Mouse (Mus musculus) cerebellum, adult 2 months (tissue): ENCODE measurements around the gene Chrnd. TPM values are rescaled to one million over a fixed set of nuclear protein-coding genes. Genes with fewer than 3 reads are reported as not detected.

Experiments
- DNase-seq, 2 experiments: peaks; one replicate each; pipeline ENCODE4 v3.0.0; 2021
- H3K27ac ChIP-seq: fragments of 200-500 bp; 2 replicates; pipeline ENCODE4 v1.5.1; 2012; ENCODE audit warnings: low read length, control low read depth, inconsistent platforms; ENCODE audit not compliant: insufficient read depth
- H3K27me3 ChIP-seq: fragments of 200-500 bp; 2 replicates; pipeline ENCODE4 v1.6.1; 2012; ENCODE audit warnings: inconsistent platforms, mild to moderate bottlenecking, low read length, moderate library complexity; ENCODE audit not compliant: control insufficient read depth, insufficient read depth
- H3K4me1 ChIP-seq: fragments of 200-500 bp; 2 replicates; pipeline ENCODE4 v1.6.1; 2011; ENCODE audit warnings: low read length; ENCODE audit not compliant: control insufficient read depth, insufficient read depth
- H3K4me3 ChIP-seq: fragments of 200-500 bp; replicated peaks from 2 replicates; pipeline ENCODE3; 2011; ENCODE audit warnings: mild to moderate bottlenecking, low read depth, low read length, control low read depth; ENCODE audit not compliant: insufficient read depth
- CTCF ChIP-seq: fragments of 200-500 bp; IDR thresholded peaks from 2 replicates; pipeline ENCODE4 v1.5.1; 2011; ENCODE audit warnings: low read depth, mild to moderate bottlenecking, control low read depth, low read length, moderate library complexity, borderline replicate concordance; ENCODE audit not compliant: insufficient read depth
- POLR2A ChIP-seq: fragments of 200-500 bp; IDR thresholded peaks from 2 replicates; pipeline ENCODE4 v1.6.1; 2011; ENCODE audit warnings: low read length, control low read depth, borderline replicate concordance; ENCODE audit not compliant: insufficient read depth
- WGBS: fragments of 180-500 bp; shearing (Covaris S2); methylation state at CpG from one replicate; pipeline ENCODE4 v1.1.7; 2018; 5-methylcytosine and 5-hydroxymethylcytosine counted together
- polyA plus RNA-seq: library from polyadenylated mRNA; depleted of rRNA; stranded (reverse); fragments of >200 nt; gene quantifications from 2 replicates; pipeline ENCODE4 v1.2.3, GENCODE M21; 2012

Gene Chrnd
- polyA plus RNA-seq, 1 experiment = not detected

DNA sequence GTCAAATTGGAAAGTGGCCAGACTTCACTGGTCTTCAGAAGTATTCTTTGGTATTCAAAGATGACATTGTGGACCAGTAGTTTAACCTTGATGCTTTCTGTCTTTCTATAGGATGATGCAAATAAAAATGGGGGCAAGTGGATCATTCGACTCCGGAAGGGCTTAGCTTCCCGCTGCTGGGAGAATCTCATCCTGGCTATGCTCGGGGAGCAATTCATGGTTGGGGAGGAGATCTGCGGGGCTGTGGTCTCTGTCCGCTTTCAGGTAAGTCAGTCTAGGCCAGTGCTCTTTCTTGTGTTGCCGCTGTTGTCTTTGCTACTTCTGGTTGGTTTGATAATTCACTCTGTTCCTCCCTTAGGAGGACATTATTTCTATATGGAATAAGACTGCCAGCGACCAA is 35.3 kb downstream of the Chrnd start:
- 94% methylated on average over 8 of the region's 8 CpGs for WGBS
- Histone ChIP-seq H3K4me3 (no peak overlapping the region), H3K27me3 (no peaks in the 10 kb centered on the region), H3K27ac (no peak overlapping the region), H3K4me1 (peaks cover 20% of the 10 kb centered on the region)
- DNase-seq = no peak
- TF ChIP-seq POLR2A (no peak), CTCF (no peak)

GRCm38 (mm10) chr1:87226409-87227159 is 36.2 kb downstream of the Chrnd start:
- H3K27ac ChIP-seq = no peak overlapping the region
- peak; percentile 34 to 45 for DNase-seq
- no peak overlapping the region for H3K4me3 ChIP-seq
- 100% methylated on average over 1 of the region's 1 CpGs for WGBS
- H3K4me1 ChIP-seq = peaks cover 20% of the 10 kb centered on the region
- no peaks in the 10 kb centered on the region for H3K27me3 ChIP-seq
- TF ChIP-seq POLR2A (no peak), CTCF (no peak)

DNA sequence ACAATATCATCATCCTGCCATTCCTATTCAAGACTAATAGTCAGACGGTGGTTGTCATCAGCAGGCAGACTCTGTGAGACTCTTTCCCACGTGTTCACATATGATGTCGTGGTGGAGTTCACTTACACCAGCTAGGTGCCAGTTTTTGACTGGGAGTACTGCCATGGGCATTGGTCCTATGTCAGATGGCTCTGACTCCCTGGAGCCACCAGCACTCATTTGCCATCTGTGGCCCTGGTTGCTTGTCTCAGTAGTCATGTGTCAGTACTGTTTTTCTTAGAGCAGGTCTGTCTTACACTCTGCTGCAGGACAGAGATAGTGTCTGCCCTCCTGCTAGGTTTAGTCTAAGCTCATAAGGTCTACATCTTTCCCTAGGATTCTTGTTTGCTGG is 36.7 kb downstream of the Chrnd start:
- Histone ChIP-seq H3K27me3 (no peaks in the 10 kb centered on the region), H3K4me3 (no peak overlapping the region), H3K27ac (peak overlapping the region; percentile 44; the same call in 1 of the 2 replicates), H3K4me1 (peaks cover 20% of the 10 kb centered on the region)
- 15% methylated on average over 3 of the region's 3 CpGs for WGBS
- TF ChIP-seq POLR2A (no peak), CTCF (no peak)
- peak; percentile 88 to 95 for DNase-seq

- H3K27me3 ChIP-seq = no peaks in the 10 kb centered on the region
- no peak overlapping the region for H3K27ac ChIP-seq
- no peak overlapping the region for H3K4me3 ChIP-seq
- 83% methylated on average over 5 of the region's 5 CpGs for WGBS
- no peak for DNase-seq
- TF ChIP-seq POLR2A = no peak
- no peak for TF ChIP-seq CTCF
- peaks cover 20% of the 10 kb centered on the region for H3K4me1 ChIP-seq
Observed at GRCm38 (mm10) chr1:87230606-87231005, 40.2 kb downstream of the Chrnd start.

DNA sequence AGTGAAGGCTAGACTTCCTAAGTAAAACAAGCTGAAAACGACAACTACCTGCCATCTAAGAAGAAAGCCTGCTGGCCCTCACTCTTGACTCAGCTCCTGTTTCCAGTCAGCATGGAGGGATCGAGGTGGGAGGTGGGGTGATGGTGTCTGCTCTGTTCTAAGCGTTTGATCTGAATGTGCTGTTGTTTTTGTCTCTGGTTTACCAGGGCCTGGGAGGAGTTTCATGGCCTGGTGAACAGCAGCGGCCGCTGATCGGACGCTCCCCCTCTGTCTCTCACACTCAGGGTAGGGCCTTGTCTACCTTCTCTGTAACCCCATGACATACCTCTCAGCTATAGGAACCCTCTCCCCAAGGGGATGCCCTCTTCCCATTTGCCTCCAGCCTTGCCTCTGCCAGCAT is 41.8 kb downstream of the Chrnd start:
- H3K4me1 ChIP-seq = peaks cover 15% of the 10 kb centered on the region
- no peaks in the 10 kb centered on the region for H3K27me3 ChIP-seq
- 55% methylated on average over 7 of the region's 7 CpGs for WGBS
- no peak for TF ChIP-seq POLR2A
- TF ChIP-seq CTCF = no peak
- no peak overlapping the region for H3K27ac ChIP-seq
- DNase-seq = no peak
- no peak overlapping the region for H3K4me3 ChIP-seq

GRCm38 (mm10) chr1:87239056-87239455 is 48.6 kb downstream of the Chrnd start:
- no peaks in the 10 kb centered on the region for H3K27me3 ChIP-seq
- no peaks in the 10 kb centered on the region for H3K4me1 ChIP-seq
- DNase-seq = no peak
- H3K27ac ChIP-seq = no peak overlapping the region
- TF ChIP-seq CTCF (no peak), POLR2A (no peak)
- H3K4me3 ChIP-seq = no peak overlapping the region
- WGBS = 83% methylated on average over 8 of the region's 8 CpGs

DNA sequence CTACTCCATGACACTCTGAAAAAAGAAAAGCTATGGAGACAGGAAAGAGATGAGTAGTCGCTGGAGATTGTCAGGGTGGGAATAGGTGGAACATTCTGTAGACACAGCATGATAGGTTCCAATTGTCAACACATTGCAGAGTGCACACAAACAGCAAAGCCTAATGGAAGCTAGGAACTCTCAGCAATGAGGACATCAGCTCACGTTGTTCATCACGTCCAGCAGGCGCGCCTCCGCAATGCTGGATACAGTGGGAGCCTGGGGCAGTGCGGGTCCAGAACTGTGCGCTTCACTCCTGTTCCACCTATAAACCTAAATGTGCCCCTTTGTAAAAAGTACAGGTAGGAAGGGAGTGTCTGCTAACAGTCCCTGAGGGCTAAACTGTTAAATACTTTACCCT is 52.6 kb downstream of the Chrnd start:
- 92% methylated on average over 8 of the region's 8 CpGs for WGBS
- no peak for DNase-seq
- Histone ChIP-seq H3K27ac (no peak overlapping the region), H3K4me3 (no peak overlapping the region), H3K4me1 (no peaks in the 10 kb centered on the region), H3K27me3 (no peaks in the 10 kb centered on the region)
- TF ChIP-seq CTCF (no peak), POLR2A (no peak)

- no peak overlapping the region for H3K27ac ChIP-seq
- no peak overlapping the region for H3K4me3 ChIP-seq
- no peak for DNase-seq
- H3K27me3 ChIP-seq = no peaks in the 10 kb centered on the region
- WGBS = 46% methylated on average over 1 of the region's 1 CpGs
- H3K4me1 ChIP-seq = no peaks in the 10 kb centered on the region; the same call in 1 of the 2 replicates
- no peak for TF ChIP-seq POLR2A
- TF ChIP-seq CTCF = no peak
Observed at GRCm38 (mm10) chr1:87245430-87245829, 55.0 kb downstream of the Chrnd start.
